Mouse (Mus musculus): Measurements from ENCODE around the gene Ggcx. TPM values are rescaled to one million over a fixed set of nuclear protein-coding genes. Genes with fewer than 3 reads are reported as not detected.
"Not testable (repeated sequence)": the region's sequence is repeated elsewhere in the genome, so short reads cannot be mapped to it uniquely, and the experiment has no call there.

The Ggcx gene
- polyA plus RNA-seq, 1 experiment from 2014 or later, result 10.7 TPM

GRCm38 (mm10) chr6:72477621-72478020 lies 63.5 kb downstream of the Ggcx start:
- H3K36me3 ChIP-seq (ENCODE audit: control insufficient read depth, insufficient read depth, low read length), result no peaks in the 10 kb centered on the region
- H3K27ac ChIP-seq (replicated peaks), result no peak overlapping the region
- H3K27me3 ChIP-seq (ENCODE audit: control insufficient read depth, insufficient read depth, low read length), result no peaks in the 10 kb centered on the region
- no peaks in the 10 kb centered on the region for H3K4me1 ChIP-seq (replicated peaks; ENCODE audit: control insufficient read depth, insufficient read depth)
- 76% methylated on average over 3 of the region's 3 CpGs for WGBS
- H3K9me3 ChIP-seq (ENCODE audit: control insufficient read depth, low read length), result no peaks in the 10 kb centered on the region
- TF ChIP-seq EP300 (optimal IDR thresholded peaks at IDR 0.05), result no peak
- no peak for TF ChIP-seq CTCF (IDR thresholded peaks at IDR 0.05; ENCODE audit: low read depth)
- H3K4me3 ChIP-seq (ENCODE audit: low read depth, low read length), result no peak overlapping the region
- DNase-seq (ENCODE audit: low spot score) (no peak), ATAC-seq (ENCODE audit: low FRiP score, low TSS enrichment) (no peak)
- no peak overlapping the region for H3K9ac ChIP-seq (ENCODE audit: low read length)
- H3K4me2 ChIP-seq (replicated peaks; ENCODE audit: low read depth), result no peak overlapping the region

- not testable (repeated sequence) for H3K36me3 ChIP-seq (ENCODE audit: control insufficient read depth, insufficient read depth, low read length); H3K9me3 ChIP-seq (ENCODE audit: control insufficient read depth, low read length); DNase-seq (ENCODE audit: low spot score); H3K4me2 ChIP-seq (replicated peaks; ENCODE audit: low read depth); ATAC-seq (ENCODE audit: low FRiP score, low TSS enrichment); H3K9ac ChIP-seq (ENCODE audit: low read length); H3K27ac ChIP-seq (replicated peaks); H3K4me3 ChIP-seq (ENCODE audit: low read depth, low read length); H3K27me3 ChIP-seq (ENCODE audit: control insufficient read depth, insufficient read depth, low read length); H3K4me1 ChIP-seq (replicated peaks; ENCODE audit: control insufficient read depth, insufficient read depth)
- whole genome bisulfite sequencing, result 84% methylated on average over 3 of the region's 3 CpGs
Measured at GRCm38 (mm10) chr6:72478691-72479090, 64.6 kb downstream of the Ggcx start.

- Histone ChIP-seq H3K36me3 (ENCODE audit: control insufficient read depth, insufficient read depth, low read length) (no peaks in the 10 kb centered on the region), H3K27ac (replicated peaks) (no peak overlapping the region), H3K4me3 (ENCODE audit: low read depth, low read length) (no peak overlapping the region), H3K4me2 (replicated peaks; ENCODE audit: low read depth) (no peak overlapping the region), H3K27me3 (ENCODE audit: control insufficient read depth, insufficient read depth, low read length) (no peaks in the 10 kb centered on the region), H3K4me1 (replicated peaks; ENCODE audit: control insufficient read depth, insufficient read depth) (no peaks in the 10 kb centered on the region), H3K9ac (ENCODE audit: low read length) (no peak overlapping the region), H3K9me3 (ENCODE audit: control insufficient read depth, low read length) (no peaks in the 10 kb centered on the region)
- ATAC-seq (ENCODE audit: low FRiP score, low TSS enrichment), result no peak
- 78% methylated on average over 12 of the region's 12 CpGs for WGBS
- TF ChIP-seq CTCF (IDR thresholded peaks at IDR 0.05; ENCODE audit: low read depth) (no peak), EP300 (optimal IDR thresholded peaks at IDR 0.05) (no peak)
- no peak for DNase-seq (ENCODE audit: low spot score)
Measured at GRCm38 (mm10) chr6:72479645-72480421, 65.7 kb downstream of the Ggcx start.

GRCm38 (mm10) chr6:72480422-72480702 lies 66.3 kb downstream of the Ggcx start:
- H3K9me3 ChIP-seq (ENCODE audit: control insufficient read depth, low read length), result no peaks in the 10 kb centered on the region
- no peak for TF ChIP-seq CTCF (IDR thresholded peaks at IDR 0.05; ENCODE audit: low read depth)
- TF ChIP-seq EP300 (optimal IDR thresholded peaks at IDR 0.05), result no peak
- no peak for ATAC-seq (ENCODE audit: low FRiP score, low TSS enrichment)
- no peak overlapping the region for H3K27ac ChIP-seq (replicated peaks)
- no peak for DNase-seq (ENCODE audit: low spot score)
- H3K27me3 ChIP-seq (ENCODE audit: control insufficient read depth, insufficient read depth, low read length), result no peaks in the 10 kb centered on the region
- no peak overlapping the region for H3K4me2 ChIP-seq (replicated peaks; ENCODE audit: low read depth)
- no peaks in the 10 kb centered on the region for H3K36me3 ChIP-seq (ENCODE audit: control insufficient read depth, insufficient read depth, low read length)
- WGBS, result 71% methylated on average over 2 of the region's 2 CpGs
- H3K9ac ChIP-seq (ENCODE audit: low read length), result no peak overlapping the region
- no peaks in the 10 kb centered on the region for H3K4me1 ChIP-seq (replicated peaks; ENCODE audit: control insufficient read depth, insufficient read depth)
- no peak overlapping the region for H3K4me3 ChIP-seq (ENCODE audit: low read depth, low read length)

Other genes with a start within 250 kb of the Ggcx start
- 5.5 and 6.0 TPM in 2 replicates for gene Atoh8, start 178.7 kb upstream of the Ggcx start, polyA plus RNA-seq (2015; fragmentation: Nextera tagmentation; extraction: Ambion mirVana)
- gene Sftpb, start 109.7 kb upstream of the Ggcx start, polyA plus RNA-seq (2015; fragmentation: Nextera tagmentation; extraction: Ambion mirVana), result not detected in 2 replicates
- gene Usp39, start 69.1 kb upstream of the Ggcx start, polyA plus RNA-seq (2015; fragmentation: Nextera tagmentation; extraction: Ambion mirVana), result 20.1 and 21.0 TPM in 2 replicates
- gene 0610030E20Rik, start 67.0 kb upstream of the Ggcx start, polyA plus RNA-seq (2015; fragmentation: Nextera tagmentation; extraction: Ambion mirVana), result 19.6 and 20.5 TPM in 2 replicates
- 7.7 and 8.4 TPM in 2 replicates for gene Tmem150a, start 58.9 kb upstream of the Ggcx start, polyA plus RNA-seq (2015; fragmentation: Nextera tagmentation; extraction: Ambion mirVana)
- 136 and 137 TPM in 2 replicates for gene Rnf181, start 47.4 kb upstream of the Ggcx start, polyA plus RNA-seq (2015; fragmentation: Nextera tagmentation; extraction: Ambion mirVana)
- gene Vamp5, start 33.8 kb upstream of the Ggcx start, polyA plus RNA-seq (2015; fragmentation: Nextera tagmentation; extraction: Ambion mirVana), result 20.2 and 22.2 TPM in 2 replicates
- gene Vamp8, start 23.6 kb upstream of the Ggcx start, polyA plus RNA-seq (2015; fragmentation: Nextera tagmentation; extraction: Ambion mirVana), result 368 and 396 TPM in 2 replicates
- 143 and 146 TPM in 2 replicates for gene Mat2a, start 25.2 kb downstream of the Ggcx start, polyA plus RNA-seq (2015; fragmentation: Nextera tagmentation; extraction: Ambion mirVana)
- 0.12 and 0.21 TPM in 2 replicates for gene Sh2d6, start 107.4 kb downstream of the Ggcx start, polyA plus RNA-seq (2015; fragmentation: Nextera tagmentation; extraction: Ambion mirVana)
- gene Capg, start 130.1 kb downstream of the Ggcx start, polyA plus RNA-seq (2015; fragmentation: Nextera tagmentation; extraction: Ambion mirVana), result 120 and 130 TPM in 2 replicates
- gene Elmod3, start 184.1 kb downstream of the Ggcx start, polyA plus RNA-seq (2015; fragmentation: Nextera tagmentation; extraction: Ambion mirVana), result 13.3 and 15.8 TPM in 2 replicates
- gene Retsat, start 184.2 kb downstream of the Ggcx start, polyA plus RNA-seq (2015; fragmentation: Nextera tagmentation; extraction: Ambion mirVana), result 54.1 TPM in 2 replicates
- gene Tgoln1, start 202.7 kb downstream of the Ggcx start, polyA plus RNA-seq (2015; fragmentation: Nextera tagmentation; extraction: Ambion mirVana), result 37.2 and 37.7 TPM in 2 replicates

All from stomach, postnatal 0 days (tissue).